Mouse (Mus musculus): ENCODE data around the gene Gm21969. TPM values are rescaled to one million over a fixed set of nuclear protein-coding genes. Genes with fewer than 3 reads are reported as not detected.

The Gm21969 gene
- total RNA-seq, 2 experiments from 2014 or later = not detected

GRCm38 (mm10) chr4:139705986-139706385 is 103.0 kb downstream of the Gm21969 start:
- no peak for DNase-seq
- intact Hi-C loops (cut with DNase I; ENCODE audit: low total_unique reads) = no loop called here

GRCm38 (mm10) chr4:139710467-139711334 is 107.7 kb downstream of the Gm21969 start:
- no peak for DNase-seq
- intact Hi-C loops (cut with DNase I; ENCODE audit: low total_unique reads) = no loop called here

Small RNA genes lying within 50 kb of the gene (microRNA-seq; reads per million reads assigned to microRNA genes)
- gene Gm25571 = 0 reads per million in 2 experiments
- gene Mir7020 = 0 reads per million in 2 experiments

Other genes with a start within 250 kb of the Gm21969 start
- 1 to 10 TPM; 3.9 to 4.9 TPM for gene Iffo2, start 72.6 kb upstream of the Gm21969 start, total RNA-seq (2021)
- 10 to 100 TPM; 45.0 to 47.7 TPM for gene Aldh4a1, start 19.7 kb downstream of the Gm21969 start, total RNA-seq (2021)
- not detected for gene Tas1r2, start 50.4 kb downstream of the Gm21969 start, total RNA-seq (2021)
- gene Pax7, start 230.3 kb downstream of the Gm21969 start, total RNA-seq (2021) = 1 to 10 TPM; 3.2 to 5.2 TPM

Measured in gastrocnemius, postnatal 14 days (tissue).